Mouse (Mus musculus) spleen, adult 2 months (tissue): ENCODE results near the gene Rps6kl1. TPM values are rescaled to one million over a fixed set of nuclear protein-coding genes. Genes with fewer than 3 reads are reported as not detected.

Source experiments
- DNase-seq, 2 experiments: peaks; one replicate each; pipeline versions ENCODE4 v3.0.0 to v3.0.0-alpha.2; 2012 to 2021; ENCODE audit warnings: low spot score in 2 of 2, low read depth in 1 of 2
- H3K27ac ChIP-seq: fragments of 200-500 bp; 2 replicates; pipeline ENCODE4 v1.5.1; 2012; ENCODE audit warnings: low read length, inconsistent platforms; ENCODE audit not compliant: insufficient read depth
- H3K27me3 ChIP-seq: fragments of 200-500 bp; 2 replicates; pipeline ENCODE4 v1.6.1; 2012; ENCODE audit warnings: mild to moderate bottlenecking, moderate library complexity, low read length, inconsistent platforms; ENCODE audit not compliant: control insufficient read depth, insufficient read depth
- H3K36me3 ChIP-seq: fragments of 200-500 bp; 2 replicates; pipeline ENCODE4 v1.6.1; 2012; ENCODE audit warnings: mild to moderate bottlenecking, low read length, inconsistent platforms; ENCODE audit not compliant: control insufficient read depth, insufficient read depth
- H3K4me1 ChIP-seq: fragments of 200-500 bp; 2 replicates; pipeline ENCODE4 v1.6.1; 2011; ENCODE audit warnings: inconsistent platforms; ENCODE audit not compliant: control insufficient read depth, insufficient read depth, insufficient read length
- H3K4me3 ChIP-seq: fragments of 200-500 bp; 2 replicates; pipeline ENCODE4 v1.5.1; 2011; ENCODE audit warnings: mild to moderate bottlenecking, inconsistent platforms; ENCODE audit not compliant: insufficient read depth, insufficient read length; ENCODE audit errors: extremely low read depth
- CTCF ChIP-seq: fragments of 200-500 bp; IDR thresholded peaks from 2 replicates; pipeline ENCODE4 v1.5.1; 2011; ENCODE audit warnings: mild to moderate bottlenecking, inconsistent platforms; ENCODE audit not compliant: insufficient read depth, insufficient read length, insufficient replicate concordance; ENCODE audit errors: extremely low read depth
- POLR2A ChIP-seq: fragments of 200-500 bp; IDR thresholded peaks from 2 replicates; pipeline ENCODE4 v1.6.1; 2011; ENCODE audit warnings: low read depth, low read length, inconsistent platforms
- WGBS: fragments of 180-500 bp; shearing (Covaris S2); methylation state at CpG from one replicate; pipeline ENCODE4 v1.1.7; 2018; 5-methylcytosine and 5-hydroxymethylcytosine counted together
- polyA plus RNA-seq: library from polyadenylated mRNA; depleted of rRNA; stranded (reverse); fragments of >200 nt; gene quantifications from 2 replicates; pipeline ENCODE4 v1.2.3, GENCODE M21; 2012

Gene Rps6kl1
- polyA plus RNA-seq, 1 experiment = 0.53 TPM

GRCm38 (mm10) chr12:85110011-85110697 lies 40.9 kb downstream of the Rps6kl1 start:
- DNase-seq = no peak
- 14% methylated on average over 18 of the region's 18 CpGs for WGBS
- Histone ChIP-seq H3K27me3 (no peaks in the 10 kb centered on the region), H3K36me3 (peaks cover 2% of the 10 kb centered on the region; the same call in 1 of the 2 replicates), H3K4me3 (peak overlapping the region; percentile 95), H3K27ac (peak overlapping the region; percentile 77), H3K4me1 (peaks cover 6% of the 10 kb centered on the region)
- TF ChIP-seq CTCF (no peak), POLR2A (no peak)

GRCm38 (mm10) chr12:85109426-85109825 lies 41.6 kb downstream of the Rps6kl1 start:
- Histone ChIP-seq H3K36me3 (no peaks in the 10 kb centered on the region), H3K27ac (no peak overlapping the region), H3K27me3 (no peaks in the 10 kb centered on the region), H3K4me3 (no peak overlapping the region), H3K4me1 (peaks cover 6% of the 10 kb centered on the region)
- TF ChIP-seq POLR2A (no peak), CTCF (no peak)
- no peak for DNase-seq
- 96% methylated on average over 4 of the region's 4 CpGs for WGBS

- Histone ChIP-seq H3K4me3 (no peak overlapping the region), H3K27me3 (no peaks in the 10 kb centered on the region), H3K4me1 (peaks cover 6% of the 10 kb centered on the region), H3K36me3 (no peaks in the 10 kb centered on the region), H3K27ac (no peak overlapping the region)
- TF ChIP-seq POLR2A (no peak), CTCF (no peak)
- DNase-seq = no peak
- 75% methylated on average over 3 of the region's 3 CpGs for WGBS
These were observed 42.4 kb downstream of the Rps6kl1 start for GRCm38 (mm10) chr12:85108643-85109042.

- whole genome bisulfite sequencing = 13% methylated on average over 8 of the region's 8 CpGs
- Histone ChIP-seq H3K27ac (no peak overlapping the region), H3K4me1 (peaks cover 4% of the 10 kb centered on the region), H3K36me3 (no peaks in the 10 kb centered on the region), H3K4me3 (peak overlapping the region; percentile 3; the same call in 1 of the 2 replicates), H3K27me3 (no peaks in the 10 kb centered on the region)
- TF ChIP-seq CTCF = no peak
- no peak for DNase-seq
These were observed 44.8 kb downstream of the Rps6kl1 start for GRCm38 (mm10) chr12:85106292-85106691.

- 96% methylated on average over 8 of the region's 8 CpGs for WGBS
- Histone ChIP-seq H3K27me3 (no peaks in the 10 kb centered on the region), H3K4me3 (no peak overlapping the region), H3K36me3 (no peaks in the 10 kb centered on the region), H3K4me1 (peaks cover under 1% of the 10 kb centered on the region; the same call in 1 of the 2 replicates), H3K27ac (no peak overlapping the region)
- no peak for TF ChIP-seq POLR2A
- TF ChIP-seq CTCF = no peak
- no peak for DNase-seq
These were observed 46.3 kb downstream of the Rps6kl1 start for GRCm38 (mm10) chr12:85104789-85105188.

GRCm38 (mm10) chr12:85103096-85103495 lies 48.0 kb downstream of the Rps6kl1 start:
- WGBS = 78% methylated on average over 8 of the region's 8 CpGs
- Histone ChIP-seq H3K4me1 (no peaks in the 10 kb centered on the region), H3K4me3 (no peak overlapping the region), H3K36me3 (no peaks in the 10 kb centered on the region), H3K27me3 (no peaks in the 10 kb centered on the region), H3K27ac (no peak overlapping the region)
- no peak for DNase-seq
- TF ChIP-seq CTCF = no peak
- TF ChIP-seq POLR2A = no peak

- DNase-seq = no peak
- H3K27me3 ChIP-seq = no peaks in the 10 kb centered on the region
- H3K4me1 ChIP-seq = no peaks in the 10 kb centered on the region
- no peak overlapping the region for H3K4me3 ChIP-seq
- TF ChIP-seq CTCF (no peak), POLR2A (no peak)
- no peaks in the 10 kb centered on the region for H3K36me3 ChIP-seq
- no peak overlapping the region for H3K27ac ChIP-seq
- 92% methylated on average over 5 of the region's 5 CpGs for WGBS
These were observed 49.5 kb downstream of the Rps6kl1 start for GRCm38 (mm10) chr12:85101521-85102106.
